Mouse (Mus musculus): ENCODE measurements around the gene Klra1. TPM values are rescaled to one million over a fixed set of nuclear protein-coding genes. Genes with fewer than 3 reads are reported as not detected.
"Not testable (repeated sequence)": the region's sequence is repeated elsewhere in the genome, so short reads cannot be mapped to it uniquely, and the experiment has no call there.

The Klra1 gene
- polyA plus RNA-seq (2016; fragmentation: Nextera tagmentation; extraction: Ambion mirVana) = not detected in 2 replicates

DNA sequence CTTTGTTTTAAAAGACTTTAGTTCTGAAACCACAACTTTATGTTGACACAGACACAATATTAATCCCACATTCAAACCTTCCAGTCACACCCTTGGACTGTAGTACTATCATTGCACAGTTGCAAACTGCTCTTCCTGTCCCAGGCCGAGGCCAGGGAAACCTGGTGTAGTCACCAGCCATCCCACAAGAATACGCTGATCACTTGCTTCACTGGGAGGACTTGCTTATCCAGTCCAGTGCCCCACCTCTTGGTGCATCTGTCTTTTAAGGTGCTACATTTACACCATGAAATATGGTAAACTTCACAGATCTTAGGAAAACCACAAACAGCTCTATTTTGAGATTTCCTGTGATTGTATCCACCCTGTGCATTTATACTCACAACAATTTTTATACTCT, at the start of gene Klra1:
Klra1 (minus strand) TSS at position 125 of the 400 bp plus-strand sequence.
- WGBS = 84% methylated on average over 2 of the region's 2 CpGs

DNA sequence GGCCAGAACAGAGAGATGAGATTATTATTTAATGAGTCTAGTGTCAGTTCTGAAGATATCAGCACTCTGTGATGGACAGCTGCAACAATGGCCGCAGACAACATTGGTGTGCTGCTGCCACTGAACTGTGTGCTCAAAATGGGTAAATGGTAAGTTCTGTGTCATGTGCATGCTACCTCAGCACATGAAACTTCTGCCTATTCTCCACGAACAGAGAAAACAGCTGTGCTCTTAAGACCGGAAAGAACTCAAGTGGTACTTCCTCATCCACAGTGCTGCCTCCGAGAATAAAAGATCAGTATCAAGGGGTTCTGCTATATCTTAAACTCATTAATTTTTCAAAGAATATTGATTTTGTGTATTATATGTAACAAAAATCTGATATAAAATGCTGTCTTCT, 42.8 kb upstream of the Klra1 start:
- no peak for DNase-seq (ENCODE audit: low spot score)
- Histone ChIP-seq H3K27ac (replicated peaks) (no peak overlapping the region), H3K4me3 (no peak overlapping the region), H3K36me3 (replicated peaks) (no peaks in the 10 kb centered on the region), H3K9me3 (peaks cover 19% of the 10 kb centered on the region), H3K4me1 (no peaks in the 10 kb centered on the region), H3K27me3 (replicated peaks; ENCODE audit: low read depth, poor library complexity, severe bottlenecking) (no peaks in the 10 kb centered on the region)
- WGBS = 89% methylated on average over 4 of the region's 4 CpGs

More for the DNA sequence above, at the start of gene Klra1:
- no peak within 1 kb of the TSS for H3K27ac ChIP-seq (replicated peaks)
- no peak for DNase-seq (ENCODE audit: low spot score)
- H3K27me3 ChIP-seq (replicated peaks; ENCODE audit: low read depth, poor library complexity, severe bottlenecking) = no peaks in the 10 kb centered on the region
- H3K9me3 ChIP-seq = peaks cover 20% of the 10 kb centered on the region; the same call in 1 of the 2 replicates
- no peaks in the 10 kb centered on the region for H3K36me3 ChIP-seq (replicated peaks)
- no peaks in the 10 kb centered on the region for H3K4me1 ChIP-seq
- H3K4me3 ChIP-seq = no peak within 1 kb of the TSS

- no peaks in the 10 kb centered on the region for H3K27me3 ChIP-seq (replicated peaks; ENCODE audit: low read depth, poor library complexity, severe bottlenecking)
- H3K9me3 ChIP-seq = peaks cover 38% of the 10 kb centered on the region
- no peaks in the 10 kb centered on the region for H3K4me1 ChIP-seq
- no peak overlapping the region for H3K27ac ChIP-seq (replicated peaks)
- 88% methylated on average over 2 of the region's 2 CpGs for WGBS
- H3K36me3 ChIP-seq (replicated peaks) = no peaks in the 10 kb centered on the region
- no peak overlapping the region for H3K4me3 ChIP-seq
- DNase-seq (ENCODE audit: low spot score) = no peak
These were observed 32.5 kb upstream of the Klra1 start for GRCm38 (mm10) chr6:130419158-130419557.

DNA sequence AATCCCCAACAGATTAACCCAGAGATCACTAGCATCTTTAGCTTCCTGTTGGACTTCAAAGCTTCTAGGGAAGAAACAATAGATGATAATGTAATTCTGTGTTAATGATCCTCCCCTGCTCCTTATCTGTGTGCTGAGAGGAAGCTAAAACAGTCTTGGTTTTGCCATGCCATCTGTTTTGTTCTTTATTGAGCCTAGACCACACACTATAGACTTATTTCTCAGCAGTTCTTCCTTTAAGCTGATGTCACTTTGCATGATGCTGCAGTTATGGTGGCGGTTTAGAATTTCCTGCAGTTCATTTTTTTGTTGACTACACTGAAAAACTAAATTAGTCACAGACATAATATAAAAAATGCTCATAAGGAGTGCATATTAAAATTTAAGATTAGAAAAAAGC, 18.2 kb upstream of the Klra1 start:
- H3K9me3 ChIP-seq = peaks cover 38% of the 10 kb centered on the region
- no peak overlapping the region for H3K27ac ChIP-seq (replicated peaks)
- WGBS = 75% methylated on average over 1 of the region's 1 CpGs
- H3K4me3 ChIP-seq = no peak overlapping the region
- no peak for DNase-seq (ENCODE audit: low spot score)
- H3K27me3 ChIP-seq (replicated peaks; ENCODE audit: low read depth, poor library complexity, severe bottlenecking) = no peaks in the 10 kb centered on the region
- H3K4me1 ChIP-seq = no peaks in the 10 kb centered on the region
- H3K36me3 ChIP-seq (replicated peaks) = no peaks in the 10 kb centered on the region

GRCm38 (mm10) chr6:130385803-130386202, 871 bp downstream of the Klra1 start:
- Histone ChIP-seq H3K9me3 (peaks cover 20% of the 10 kb centered on the region; the same call in 1 of the 2 replicates), H3K27ac (replicated peaks) (no peak overlapping the region), H3K4me1 (no peaks in the 10 kb centered on the region), H3K36me3 (replicated peaks) (no peaks in the 10 kb centered on the region), H3K27me3 (replicated peaks; ENCODE audit: low read depth, poor library complexity, severe bottlenecking) (no peaks in the 10 kb centered on the region), H3K4me3 (no peak overlapping the region)
- no peak for DNase-seq (ENCODE audit: low spot score)
- WGBS = 62% methylated on average over 1 of the region's 1 CpGs

DNA sequence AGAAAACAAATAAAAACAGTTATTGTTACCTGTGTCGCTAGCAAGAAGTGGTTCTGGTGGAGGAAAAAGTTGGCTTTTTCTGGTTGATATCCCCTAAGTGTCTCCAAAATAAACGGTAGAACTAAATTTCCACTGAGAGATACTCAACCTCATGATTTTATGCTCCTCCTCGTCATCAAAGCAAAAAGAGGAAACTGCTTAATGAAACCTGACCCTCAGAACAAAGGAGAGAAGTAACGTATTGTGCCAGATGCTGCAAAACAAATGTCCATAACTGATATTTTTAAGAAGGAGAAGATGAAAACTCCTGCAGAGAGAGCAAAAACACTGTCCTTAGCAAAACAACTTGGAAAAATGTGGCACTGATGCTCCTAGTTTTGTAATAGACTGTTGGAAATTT, 4.3 kb downstream of the Klra1 start:
- Histone ChIP-seq H3K4me3 (no peak overlapping the region), H3K4me1 (no peaks in the 10 kb centered on the region), H3K27ac (replicated peaks) (no peak overlapping the region), H3K36me3 (replicated peaks) (no peaks in the 10 kb centered on the region), H3K27me3 (replicated peaks; ENCODE audit: low read depth, poor library complexity, severe bottlenecking) (no peaks in the 10 kb centered on the region), H3K9me3 (peaks cover 17% of the 10 kb centered on the region; the same call in 1 of the 2 replicates)
- no peak for DNase-seq (ENCODE audit: low spot score)
- 80% methylated on average over 4 of the region's 4 CpGs for WGBS

GRCm38 (mm10) chr6:130345381-130345780, 41.3 kb downstream of the Klra1 start:
- WGBS = 50% methylated on average over 1 of the region's 1 CpGs
- H3K36me3 ChIP-seq (replicated peaks) = not testable (repeated sequence)

GRCm38 (mm10) chr6:130341973-130342372, 44.7 kb downstream of the Klra1 start:
- not testable (repeated sequence) for H3K27ac ChIP-seq (replicated peaks); H3K9me3 ChIP-seq; H3K36me3 ChIP-seq (replicated peaks); H3K27me3 ChIP-seq (replicated peaks; ENCODE audit: low read depth, poor library complexity, severe bottlenecking); H3K4me1 ChIP-seq; DNase-seq (ENCODE audit: low spot score); H3K4me3 ChIP-seq
- WGBS = 90% methylated on average over 2 of the region's 2 CpGs

More at GRCm38 (mm10) chr6:130345381-130345780, 41.3 kb downstream of the Klra1 start:
- not testable (repeated sequence) for H3K27ac ChIP-seq (replicated peaks); H3K4me3 ChIP-seq; H3K9me3 ChIP-seq; H3K27me3 ChIP-seq (replicated peaks; ENCODE audit: low read depth, poor library complexity, severe bottlenecking); DNase-seq (ENCODE audit: low spot score); H3K4me1 ChIP-seq

GRCm38 (mm10) chr6:130337411-130337810, 49.3 kb downstream of the Klra1 start, which contains the start of gene Klra3:
Klra3 (minus strand) TSS chr6:130337574.
- DNase-seq (ENCODE audit: low spot score) = no peak
- H3K27ac ChIP-seq (replicated peaks) = no peak within 1 kb of the TSS
- no peaks in the 10 kb centered on the region for H3K4me1 ChIP-seq
- no peaks in the 10 kb centered on the region for H3K27me3 ChIP-seq (replicated peaks; ENCODE audit: low read depth, poor library complexity, severe bottlenecking)
- no peak within 1 kb of the TSS for H3K4me3 ChIP-seq
- no peaks in the 10 kb centered on the region for H3K9me3 ChIP-seq
- H3K36me3 ChIP-seq (replicated peaks) = no peaks in the 10 kb centered on the region
- 88% methylated on average over 8 of the region's 8 CpGs for WGBS

Other genes starting within 250 kb of the Klra1 start
- gene Klra9, start 193.8 kb downstream of the Klra1 start, polyA plus RNA-seq (2016; fragmentation: Nextera tagmentation; extraction: Ambion mirVana) = not detected in 2 replicates
- gene Klra7, start 153.6 kb downstream of the Klra1 start, polyA plus RNA-seq (2016; fragmentation: Nextera tagmentation; extraction: Ambion mirVana) = not detected in 2 replicates
- not detected in 2 replicates for gene Klra10, start 104.9 kb downstream of the Klra1 start, polyA plus RNA-seq (2016; fragmentation: Nextera tagmentation; extraction: Ambion mirVana)
- not detected in 2 replicates for gene Klra3, start 49.3 kb downstream of the Klra1 start, polyA plus RNA-seq (2016; fragmentation: Nextera tagmentation; extraction: Ambion mirVana)